Mouse (Mus musculus) liver, embryonic 16.5 days (tissue): ENCODE data around the gene Ppp1ca. TPM values are rescaled to one million over a fixed set of nuclear protein-coding genes. Genes with fewer than 3 reads are reported as not detected.
A peak's percentile ranks its signal among the peaks of the same experiment; 100 is the strongest.

Experiments used
- ATAC-seq: fragments of 200-750 bp; cut with Nextera tagmentation; 2 replicates; pipeline ENCODE4 v1.8.0; 2017; ENCODE audit warnings: low read depth, mild to moderate bottlenecking, moderate number of reproducible peaks, moderate library complexity
- H3K27ac ChIP-seq: fragments of 300-500 bp; sonication (generic); 2 replicates; pipeline ENCODE4 v1.5.1; 2014; ENCODE audit warnings: mild to moderate bottlenecking, low read length
- H3K27me3 ChIP-seq: fragments of 300-500 bp; sonication (generic); 2 replicates; pipeline ENCODE4 v1.6.1; 2014; ENCODE audit warnings: low read depth, low read length, mixed read lengths; ENCODE audit not compliant: control insufficient read depth, insufficient read depth
- H3K36me3 ChIP-seq: fragments of 300-500 bp; sonication (generic); 2 replicates; pipeline ENCODE4 v1.6.1; 2014; ENCODE audit warnings: mild to moderate bottlenecking; ENCODE audit not compliant: control insufficient read depth, insufficient read depth
- H3K4me1 ChIP-seq: fragments of 300-500 bp; sonication (generic); 2 replicates; pipeline ENCODE4 v1.6.1; 2014; ENCODE audit warnings: low read depth, low read length, mixed read lengths; ENCODE audit not compliant: control insufficient read depth
- H3K4me2 ChIP-seq: fragments of 300-500 bp; sonication (generic); 2 replicates; pipeline ENCODE4 v1.6.1; 2014; ENCODE audit warnings: low read depth, low read length, mixed read lengths
- H3K4me3 ChIP-seq: fragments of 300-500 bp; sonication (generic); 2 replicates; pipeline ENCODE4 v1.5.1; 2014; ENCODE audit warnings: low read depth, mild to moderate bottlenecking, low read length
- H3K9ac ChIP-seq: fragments of 300-500 bp; sonication (generic); 2 replicates; pipeline ENCODE4 v1.6.1; 2014; ENCODE audit warnings: low read depth, low read length
- H3K9me3 ChIP-seq: fragments of 300-500 bp; sonication (generic); replicated peaks from 2 replicates; pipeline ENCODE4 v1.6.1; 2016; ENCODE audit warnings: low read length; ENCODE audit not compliant: control insufficient read depth
- WGBS: fragments of 180-500 bp; shearing (Covaris S2); extraction: QIAGEN DNeasy Blood & Tissue Kit; methylation state at CpG from one replicate; pipeline ENCODE4 v1.1.7; 2014; ENCODE audit not compliant: insufficient replicate concordance; 5-methylcytosine and 5-hydroxymethylcytosine counted together
- polyA plus RNA-seq: library from polyadenylated mRNA; unstranded; fragments of >200 nt; fragmentation: Nextera tagmentation; extraction: Ambion mirVana; gene quantifications from 2 replicates; pipeline ENCODE4 v1.2.1, GENCODE M21; 2015

Gene Ppp1ca
- polyA plus RNA-seq, 1 experiment from 2014 or later, result 380 TPM

- no peak overlapping the region for H3K4me3 ChIP-seq
- no peak overlapping the region for H3K4me2 ChIP-seq
- ATAC-seq, result no peak
- no peaks in the 10 kb centered on the region for H3K9me3 ChIP-seq
- 57% methylated on average over 3 of the region's 3 CpGs for WGBS
- peak overlapping the region; percentile 46; the same call in 1 of the 2 replicates for H3K27ac ChIP-seq
- H3K27me3 ChIP-seq, result no peaks in the 10 kb centered on the region
- H3K36me3 ChIP-seq, result peaks cover 33% of the 10 kb centered on the region
- H3K4me1 ChIP-seq, result peaks cover 60% of the 10 kb centered on the region
- no peak overlapping the region for H3K9ac ChIP-seq
Observed at GRCm38 (mm10) chr19:4197180-4197579, 5.3 kb downstream of the Ppp1ca start.

- Histone ChIP-seq H3K4me1 (peaks cover 32% of the 10 kb centered on the region), H3K9ac (peak within 1 kb of the TSS; percentile 76), H3K4me3 (peak within 1 kb of the TSS; percentile 75), H3K9me3 (no peaks in the 10 kb centered on the region), H3K27ac (peak within 1 kb of the TSS; percentile 74), H3K4me2 (peak within 1 kb of the TSS; percentile 99), H3K36me3 (peaks cover 9% of the 10 kb centered on the region; the same call in 1 of the 2 replicates), H3K27me3 (peaks cover 8% of the 10 kb centered on the region)
- peak; percentile 84 for ATAC-seq
- WGBS, result under 1% methylated on average over 34 of the region's 34 CpGs
Observed at GRCm38 (mm10) chr19:4201291-4201909, 9.5 kb downstream of the Ppp1ca start, which contains the start of gene Rad9a. TSS of gene Rad9a (minus strand) at chr19:4201662.

- WGBS, result 41% methylated on average over 7 of the region's 7 CpGs
- no peak for ATAC-seq
- Histone ChIP-seq H3K4me2 (peak overlapping the region; percentile 99), H3K4me1 (peaks cover 24% of the 10 kb centered on the region), H3K27ac (peak overlapping the region; percentile 74; the same call in 1 of the 2 replicates), H3K4me3 (peak overlapping the region; percentile 75), H3K36me3 (0 out of 2 replicates have a peak, but pooled peaks cover 4% of the 10 kb centered on the region), H3K9ac (peak overlapping the region; percentile 76; the same call in 1 of the 2 replicates), H3K9me3 (no peaks in the 10 kb centered on the region), H3K27me3 (peaks cover 8% of the 10 kb centered on the region)
Observed at GRCm38 (mm10) chr19:4202149-4202548, 10.3 kb downstream of the Ppp1ca start.

GRCm38 (mm10) chr19:4203148-4203547 lies 11.3 kb downstream of the Ppp1ca start:
- Histone ChIP-seq H3K9me3 (no peaks in the 10 kb centered on the region), H3K36me3 (0 out of 2 replicates have a peak, but pooled peaks cover 2% of the 10 kb centered on the region), H3K4me2 (no peak overlapping the region), H3K27me3 (peaks cover 8% of the 10 kb centered on the region), H3K9ac (no peak overlapping the region), H3K27ac (no peak overlapping the region), H3K4me3 (no peak overlapping the region), H3K4me1 (peaks cover 21% of the 10 kb centered on the region)
- no peak for ATAC-seq
- 37% methylated on average over 3 of the region's 3 CpGs for WGBS

- peak overlapping the region; percentile 61 for H3K27ac ChIP-seq
- H3K4me3 ChIP-seq, result no peak overlapping the region
- no peak overlapping the region for H3K9ac ChIP-seq
- 0 out of 2 replicates have a peak, but pooled peaks cover 2% of the 10 kb centered on the region for H3K36me3 ChIP-seq
- peaks cover 21% of the 10 kb centered on the region for H3K4me1 ChIP-seq
- no peaks in the 10 kb centered on the region for H3K9me3 ChIP-seq
- no peak for ATAC-seq
- no peak overlapping the region for H3K4me2 ChIP-seq
- 22% methylated on average over 13 of the region's 13 CpGs for WGBS
- peaks cover 8% of the 10 kb centered on the region for H3K27me3 ChIP-seq
Observed at GRCm38 (mm10) chr19:4203604-4204326, 11.9 kb downstream of the Ppp1ca start.

GRCm38 (mm10) chr19:4204889-4205288 lies 13.0 kb downstream of the Ppp1ca start:
- no peak overlapping the region for H3K4me2 ChIP-seq
- H3K9me3 ChIP-seq, result no peaks in the 10 kb centered on the region
- no peaks in the 10 kb centered on the region for H3K36me3 ChIP-seq
- no peak overlapping the region for H3K9ac ChIP-seq
- H3K27me3 ChIP-seq, result peaks cover 8% of the 10 kb centered on the region
- no peak overlapping the region for H3K4me3 ChIP-seq
- H3K4me1 ChIP-seq, result peaks cover 19% of the 10 kb centered on the region
- no peak for ATAC-seq
- 61% methylated on average over 4 of the region's 4 CpGs for WGBS
- H3K27ac ChIP-seq, result no peak overlapping the region

- peak; percentile 59; the same call in 1 of the 2 replicates for ATAC-seq
- whole genome bisulfite sequencing, result 2% methylated on average over 2 of the region's 2 CpGs
- H3K9me3 ChIP-seq, result no peaks in the 10 kb centered on the region
- H3K27me3 ChIP-seq, result peaks cover 21% of the 10 kb centered on the region
- no peak overlapping the region for H3K4me2 ChIP-seq
- H3K27ac ChIP-seq, result no peak overlapping the region
- no peaks in the 10 kb centered on the region for H3K36me3 ChIP-seq
- no peak overlapping the region for H3K4me3 ChIP-seq
- H3K4me1 ChIP-seq, result peaks cover 7% of the 10 kb centered on the region
- H3K9ac ChIP-seq, result no peak overlapping the region
Observed at GRCm38 (mm10) chr19:4206971-4207370, 15.1 kb downstream of the Ppp1ca start.

GRCm38 (mm10) chr19:4208563-4208962 lies 16.7 kb downstream of the Ppp1ca start:
- no peak overlapping the region for H3K4me3 ChIP-seq
- ATAC-seq, result no peak
- no peak overlapping the region for H3K9ac ChIP-seq
- no peaks in the 10 kb centered on the region for H3K36me3 ChIP-seq
- peaks cover 37% of the 10 kb centered on the region for H3K27me3 ChIP-seq
- H3K4me1 ChIP-seq, result peaks cover 6% of the 10 kb centered on the region
- H3K9me3 ChIP-seq, result no peaks in the 10 kb centered on the region
- H3K27ac ChIP-seq, result no peak overlapping the region
- no peak overlapping the region for H3K4me2 ChIP-seq
- WGBS, result 50% methylated on average over 5 of the region's 5 CpGs
